Mouse (Mus musculus): ENCODE data around the gene Fam219b. TPM values are rescaled to one million over a fixed set of nuclear protein-coding genes. Genes with fewer than 3 reads are reported as not detected.

Gene Fam219b
- polyA plus RNA-seq, 1 experiment from 2014 or later, result 19.7 TPM

DNA sequence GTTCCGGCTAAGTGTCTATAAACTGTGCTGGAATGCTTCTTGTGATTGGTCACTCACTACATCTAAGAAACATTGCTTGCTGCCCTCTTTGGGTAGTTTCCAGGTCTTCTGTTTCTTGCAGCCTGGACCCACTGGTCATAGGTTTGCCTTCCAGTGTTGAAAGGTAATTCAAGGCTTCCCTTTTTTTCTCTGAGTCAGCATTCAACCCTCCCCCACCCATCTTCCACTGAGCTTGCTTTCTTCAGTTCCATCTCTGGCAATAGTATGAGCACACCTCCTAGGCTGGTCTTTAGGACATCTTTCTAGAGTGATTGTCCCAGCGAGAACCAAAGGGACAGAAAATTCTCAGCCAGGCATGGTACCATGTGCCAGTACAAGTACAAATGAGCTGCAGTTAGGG is 2.2 kb downstream of the Fam219b start:
- 98% methylated on average over 2 of the region's 2 CpGs for WGBS
- H3K9me3 ChIP-seq (ENCODE audit: control insufficient read depth, low read length), result no peaks in the 10 kb centered on the region
- H3K4me3 ChIP-seq (ENCODE audit: low read length), result no peak overlapping the region
- H3K27ac ChIP-seq (ENCODE audit: low read depth, low read length), result no peak overlapping the region
- no peak for ATAC-seq (ENCODE audit: low FRiP score, low TSS enrichment)
- peaks cover 47% of the 10 kb centered on the region for H3K36me3 ChIP-seq (ENCODE audit: control insufficient read depth, insufficient read depth, low read length)
- peaks cover 8% of the 10 kb centered on the region for H3K4me1 ChIP-seq (ENCODE audit: control insufficient read depth, insufficient read depth, low read length)
- no peaks in the 10 kb centered on the region for H3K27me3 ChIP-seq (ENCODE audit: control insufficient read depth, insufficient read depth, low read length)
- H3K4me2 ChIP-seq (replicated peaks; ENCODE audit: low read depth, low read length), result no peak overlapping the region
- no peak overlapping the region for H3K9ac ChIP-seq (ENCODE audit: low read depth, low read length)

- no peak overlapping the region for H3K4me3 ChIP-seq (ENCODE audit: low read length)
- H3K4me1 ChIP-seq (ENCODE audit: control insufficient read depth, insufficient read depth, low read length), result peaks cover 8% of the 10 kb centered on the region
- H3K27ac ChIP-seq (ENCODE audit: low read depth, low read length), result no peak overlapping the region
- no peak overlapping the region for H3K9ac ChIP-seq (ENCODE audit: low read depth, low read length)
- H3K27me3 ChIP-seq (ENCODE audit: control insufficient read depth, insufficient read depth, low read length), result no peaks in the 10 kb centered on the region
- H3K9me3 ChIP-seq (ENCODE audit: control insufficient read depth, low read length), result no peaks in the 10 kb centered on the region
- H3K4me2 ChIP-seq (replicated peaks; ENCODE audit: low read depth, low read length), result no peak overlapping the region
- 0% methylated on average over 1 of the region's 1 CpGs for WGBS
- H3K36me3 ChIP-seq (ENCODE audit: control insufficient read depth, insufficient read depth, low read length), result peaks cover 63% of the 10 kb centered on the region
- no peak for ATAC-seq (ENCODE audit: low FRiP score, low TSS enrichment)
These were observed 4.0 kb downstream of the Fam219b start for GRCm38 (mm10) chr9:57541312-57541711.

- no peaks in the 10 kb centered on the region for H3K4me1 ChIP-seq (ENCODE audit: control insufficient read depth, insufficient read depth, low read length)
- no peak overlapping the region for H3K4me3 ChIP-seq (ENCODE audit: low read length)
- no peak overlapping the region for H3K27ac ChIP-seq (ENCODE audit: low read depth, low read length)
- peaks cover 82% of the 10 kb centered on the region for H3K36me3 ChIP-seq (ENCODE audit: control insufficient read depth, insufficient read depth, low read length)
- no peaks in the 10 kb centered on the region for H3K27me3 ChIP-seq (ENCODE audit: control insufficient read depth, insufficient read depth, low read length)
- H3K9me3 ChIP-seq (ENCODE audit: control insufficient read depth, low read length), result no peaks in the 10 kb centered on the region
- WGBS, result 80% methylated on average over 3 of the region's 3 CpGs
- no peak overlapping the region for H3K4me2 ChIP-seq (replicated peaks; ENCODE audit: low read depth, low read length)
- no peak overlapping the region for H3K9ac ChIP-seq (ENCODE audit: low read depth, low read length)
- ATAC-seq (ENCODE audit: low FRiP score, low TSS enrichment), result no peak
These were observed 6.6 kb downstream of the Fam219b start for GRCm38 (mm10) chr9:57543951-57544350.

- no peak for ATAC-seq (ENCODE audit: low FRiP score, low TSS enrichment)
- Histone ChIP-seq H3K4me1 (ENCODE audit: control insufficient read depth, insufficient read depth, low read length) (peaks cover 6% of the 10 kb centered on the region; the same call in 1 of the 2 replicates), H3K27ac (ENCODE audit: low read depth, low read length) (no peak overlapping the region), H3K9me3 (ENCODE audit: control insufficient read depth, low read length) (no peaks in the 10 kb centered on the region), H3K9ac (ENCODE audit: low read depth, low read length) (no peak overlapping the region), H3K4me3 (ENCODE audit: low read length) (no peak overlapping the region), H3K36me3 (ENCODE audit: control insufficient read depth, insufficient read depth, low read length) (peaks cover 73% of the 10 kb centered on the region), H3K4me2 (replicated peaks; ENCODE audit: low read depth, low read length) (no peak overlapping the region), H3K27me3 (ENCODE audit: control insufficient read depth, insufficient read depth, low read length) (no peaks in the 10 kb centered on the region)
- 83% methylated on average over 5 of the region's 5 CpGs for WGBS
These were observed 10.0 kb downstream of the Fam219b start for GRCm38 (mm10) chr9:57547287-57547686.

DNA sequence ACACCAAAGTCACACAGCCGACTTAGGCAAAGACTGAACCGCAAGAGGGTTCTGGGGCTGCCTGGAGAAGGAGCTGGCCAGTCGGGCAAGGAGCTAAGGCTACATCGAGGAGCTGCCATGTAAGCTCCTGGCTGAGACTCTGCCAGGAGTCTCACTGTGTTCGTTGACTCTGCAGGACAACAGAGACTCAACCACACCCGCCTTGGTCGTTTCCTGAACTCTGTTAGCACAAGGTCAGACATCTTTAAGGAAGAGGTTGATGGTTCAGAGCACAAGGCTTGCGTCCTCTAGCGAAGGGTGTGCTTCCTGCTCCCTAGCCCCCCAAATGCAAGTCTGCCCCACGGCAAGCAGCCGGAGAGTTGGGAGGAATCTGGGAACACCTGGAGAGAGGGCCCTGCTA is 10.5 kb downstream of the Fam219b start:
- H3K36me3 ChIP-seq (ENCODE audit: control insufficient read depth, insufficient read depth, low read length), result peaks cover 67% of the 10 kb centered on the region
- H3K27me3 ChIP-seq (ENCODE audit: control insufficient read depth, insufficient read depth, low read length), result no peaks in the 10 kb centered on the region
- 87% methylated on average over 11 of the region's 11 CpGs for WGBS
- no peak overlapping the region for H3K4me3 ChIP-seq (ENCODE audit: low read length)
- H3K4me2 ChIP-seq (replicated peaks; ENCODE audit: low read depth, low read length), result no peak overlapping the region
- peaks cover 6% of the 10 kb centered on the region; the same call in 1 of the 2 replicates for H3K4me1 ChIP-seq (ENCODE audit: control insufficient read depth, insufficient read depth, low read length)
- H3K9me3 ChIP-seq (ENCODE audit: control insufficient read depth, low read length), result no peaks in the 10 kb centered on the region
- no peak overlapping the region for H3K27ac ChIP-seq (ENCODE audit: low read depth, low read length)
- ATAC-seq (ENCODE audit: low FRiP score, low TSS enrichment), result no peak
- no peak overlapping the region for H3K9ac ChIP-seq (ENCODE audit: low read depth, low read length)

DNA sequence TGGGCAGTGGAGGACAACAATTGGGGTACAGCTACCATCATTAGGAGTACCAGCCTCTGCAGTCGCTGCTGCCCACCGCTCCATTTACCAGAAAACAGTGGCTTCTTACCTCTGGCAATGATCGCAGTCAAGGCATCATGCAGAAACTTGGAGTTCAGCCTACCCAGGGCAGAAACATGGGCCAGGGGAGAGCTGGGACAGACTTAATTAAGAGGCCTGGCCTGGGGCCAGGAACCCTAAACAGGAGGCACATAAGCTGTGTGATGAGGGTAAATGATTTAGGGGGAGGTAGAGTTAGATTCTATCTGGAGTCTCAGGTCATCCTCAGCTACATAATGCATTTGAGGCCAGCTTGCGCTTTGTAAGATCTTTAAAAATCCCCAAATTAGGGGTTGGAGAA is 11.9 kb downstream of the Fam219b start:
- H3K27ac ChIP-seq (ENCODE audit: low read depth, low read length), result no peak overlapping the region
- no peaks in the 10 kb centered on the region for H3K9me3 ChIP-seq (ENCODE audit: control insufficient read depth, low read length)
- no peak overlapping the region for H3K4me2 ChIP-seq (replicated peaks; ENCODE audit: low read depth, low read length)
- H3K9ac ChIP-seq (ENCODE audit: low read depth, low read length), result no peak overlapping the region
- ATAC-seq (ENCODE audit: low FRiP score, low TSS enrichment), result no peak
- H3K4me3 ChIP-seq (ENCODE audit: low read length), result no peak overlapping the region
- no peaks in the 10 kb centered on the region for H3K27me3 ChIP-seq (ENCODE audit: control insufficient read depth, insufficient read depth, low read length)
- H3K4me1 ChIP-seq (ENCODE audit: control insufficient read depth, insufficient read depth, low read length), result peaks cover 8% of the 10 kb centered on the region; the same call in 1 of the 2 replicates
- H3K36me3 ChIP-seq (ENCODE audit: control insufficient read depth, insufficient read depth, low read length), result peaks cover 54% of the 10 kb centered on the region
- WGBS, result 98% methylated on average over 4 of the region's 4 CpGs

DNA sequence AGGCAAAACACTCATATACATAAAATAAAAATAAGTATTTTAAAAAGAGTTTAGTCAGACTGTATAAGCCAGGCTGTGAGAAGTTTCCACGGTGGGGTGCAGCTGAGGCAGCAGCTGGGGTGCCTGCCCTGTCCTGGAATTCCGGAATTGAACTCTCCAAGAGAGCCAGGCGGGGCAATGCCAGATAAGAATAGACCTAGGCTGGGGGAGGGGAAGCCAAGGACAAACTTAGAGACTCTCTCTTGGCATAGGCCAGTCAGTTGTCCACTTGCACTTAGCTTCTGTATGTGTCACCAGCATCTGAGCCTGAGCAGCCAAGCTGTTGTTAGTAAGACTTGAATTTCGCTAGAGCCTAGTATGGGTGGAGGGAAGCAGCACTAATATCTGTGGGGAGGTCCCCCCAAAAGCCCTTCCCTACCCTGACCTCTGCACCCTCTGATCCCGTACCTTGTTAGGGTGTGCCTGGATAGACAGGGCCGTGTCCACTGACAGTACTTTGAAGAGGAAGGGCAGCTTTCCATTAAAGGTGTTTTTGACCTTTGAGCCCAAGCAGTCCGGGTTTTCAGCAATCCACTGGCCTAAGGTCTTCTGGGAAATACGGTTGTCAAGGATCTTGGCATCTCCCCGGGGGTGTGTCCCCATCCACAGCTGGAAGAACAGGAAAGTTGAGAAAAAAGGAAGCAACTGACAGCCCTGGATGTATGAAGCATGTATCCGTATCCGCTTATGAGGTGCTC is 13.0 kb downstream of the Fam219b start:
- H3K9ac ChIP-seq (ENCODE audit: low read depth, low read length), result no peak overlapping the region
- no peak for ATAC-seq (ENCODE audit: low FRiP score, low TSS enrichment)
- H3K4me1 ChIP-seq (ENCODE audit: control insufficient read depth, insufficient read depth, low read length), result peaks cover 8% of the 10 kb centered on the region; the same call in 1 of the 2 replicates
- H3K27me3 ChIP-seq (ENCODE audit: control insufficient read depth, insufficient read depth, low read length), result no peaks in the 10 kb centered on the region
- H3K4me2 ChIP-seq (replicated peaks; ENCODE audit: low read depth, low read length), result no peak overlapping the region
- no peaks in the 10 kb centered on the region for H3K9me3 ChIP-seq (ENCODE audit: control insufficient read depth, low read length)
- peaks cover 43% of the 10 kb centered on the region for H3K36me3 ChIP-seq (ENCODE audit: control insufficient read depth, insufficient read depth, low read length)
- H3K4me3 ChIP-seq (ENCODE audit: low read length), result no peak overlapping the region
- no peak overlapping the region for H3K27ac ChIP-seq (ENCODE audit: low read depth, low read length)
- 86% methylated on average over 11 of the region's 11 CpGs for whole genome bisulfite sequencing

DNA sequence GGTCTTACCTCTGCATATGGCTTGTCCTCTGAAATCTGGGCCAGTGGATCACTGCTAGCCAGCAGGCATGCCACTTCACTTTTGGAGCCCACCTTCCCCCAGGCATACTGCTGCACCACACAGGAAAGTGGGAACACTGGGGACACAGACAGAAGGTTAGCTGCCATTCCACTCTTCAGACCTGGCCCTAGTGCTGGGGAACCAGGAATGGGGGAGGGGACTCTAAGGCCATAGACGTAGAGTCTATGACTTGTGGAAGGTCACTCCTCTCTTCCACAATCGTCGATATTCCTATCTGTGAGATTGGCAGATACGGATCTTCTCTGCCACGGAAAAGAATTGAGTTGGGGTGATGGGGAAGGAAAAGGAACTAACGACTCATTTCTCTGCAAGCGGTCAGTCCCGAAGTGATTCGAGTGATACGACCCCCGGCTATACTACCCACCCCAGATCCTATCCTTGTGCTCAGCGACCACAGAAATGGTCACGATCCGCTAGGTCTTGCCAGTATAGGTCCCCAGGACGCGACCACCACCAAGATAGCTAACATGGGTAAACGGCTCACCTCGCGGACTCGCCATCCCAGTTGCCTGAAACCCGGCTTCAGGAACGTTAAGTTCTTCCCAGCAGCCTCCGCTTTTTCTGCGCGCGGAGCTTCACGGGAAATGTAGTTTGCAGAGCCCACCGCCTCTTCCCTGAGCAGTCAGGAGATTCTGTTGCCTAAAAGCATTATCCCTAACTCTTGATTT is 15.0 kb downstream of the Fam219b start, which contains the start of gene Mpi:
Gene Mpi (minus strand): TSS at position 625 of the 749 bp plus-strand sequence.
- ATAC-seq (ENCODE audit: low FRiP score, low TSS enrichment), result no peak
- H3K9ac ChIP-seq (ENCODE audit: low read depth, low read length), result peak within 1 kb of the TSS; percentile 61
- no peak within 1 kb of the TSS for H3K27ac ChIP-seq (ENCODE audit: low read depth, low read length)
- peaks cover 8% of the 10 kb centered on the region; the same call in 1 of the 2 replicates for H3K4me1 ChIP-seq (ENCODE audit: control insufficient read depth, insufficient read depth, low read length)
- peak within 1 kb of the TSS; percentile 58 for H3K4me3 ChIP-seq (ENCODE audit: low read length)
- H3K27me3 ChIP-seq (ENCODE audit: control insufficient read depth, insufficient read depth, low read length), result no peaks in the 10 kb centered on the region
- WGBS, result under 1% methylated on average over 28 of the region's 28 CpGs
- H3K4me2 ChIP-seq (replicated peaks; ENCODE audit: low read depth, low read length), result peak within 1 kb of the TSS; percentile 79
- peaks cover 29% of the 10 kb centered on the region for H3K36me3 ChIP-seq (ENCODE audit: control insufficient read depth, insufficient read depth, low read length)
- H3K9me3 ChIP-seq (ENCODE audit: control insufficient read depth, low read length), result no peaks in the 10 kb centered on the region

- peaks cover 23% of the 10 kb centered on the region for H3K36me3 ChIP-seq (ENCODE audit: control insufficient read depth, insufficient read depth, low read length)
- no peaks in the 10 kb centered on the region for H3K9me3 ChIP-seq (ENCODE audit: control insufficient read depth, low read length)
- no peak overlapping the region for H3K27ac ChIP-seq (ENCODE audit: low read depth, low read length)
- WGBS, result 77% methylated on average over 11 of the region's 11 CpGs
- H3K9ac ChIP-seq (ENCODE audit: low read depth, low read length), result no peak overlapping the region
- peaks cover 8% of the 10 kb centered on the region; the same call in 1 of the 2 replicates for H3K4me1 ChIP-seq (ENCODE audit: control insufficient read depth, insufficient read depth, low read length)
- no peak overlapping the region for H3K4me2 ChIP-seq (replicated peaks; ENCODE audit: low read depth, low read length)
- no peak overlapping the region for H3K4me3 ChIP-seq (ENCODE audit: low read length)
- no peak for ATAC-seq (ENCODE audit: low FRiP score, low TSS enrichment)
- H3K27me3 ChIP-seq (ENCODE audit: control insufficient read depth, insufficient read depth, low read length), result no peaks in the 10 kb centered on the region
These were observed 15.8 kb downstream of the Fam219b start for GRCm38 (mm10) chr9:57553119-57553518.
